Mouse (Mus musculus) testis, postnatal 14 days (tissue): ENCODE data around the gene 4930402H24Rik.

ENCODE experiments used
- DNase-seq: peaks from one replicate; pipeline ENCODE4 v3.0.0; 2021; ENCODE audit warnings: low spot score

4930402H24Rik gene

GRCm38 (mm10) chr2:130730746-130731145, 175.5 kb downstream of the 4930402H24Rik start:
- no peak for DNase-seq

- no peak for DNase-seq
These were observed 177.2 kb downstream of the 4930402H24Rik start for GRCm38 (mm10) chr2:130728906-130729585.

GRCm38 (mm10) chr2:130727752-130728151, 178.5 kb downstream of the 4930402H24Rik start:
- DNase-seq, result no peak

- no peak for DNase-seq
These were observed 181.8 kb downstream of the 4930402H24Rik start for GRCm38 (mm10) chr2:130724369-130724768.

- DNase-seq, result no peak
These were observed 188.3 kb downstream of the 4930402H24Rik start for GRCm38 (mm10) chr2:130717951-130718350.

- DNase-seq, result no peak
These were observed 199.1 kb downstream of the 4930402H24Rik start for GRCm38 (mm10) chr2:130707057-130707456.

GRCm38 (mm10) chr2:130706602-130707001, 199.6 kb downstream of the 4930402H24Rik start:
- no peak for DNase-seq

GRCm38 (mm10) chr2:130705178-130705577, 201.0 kb downstream of the 4930402H24Rik start:
- DNase-seq, result no peak

- DNase-seq, result no peak
These were observed 201.9 kb downstream of the 4930402H24Rik start for GRCm38 (mm10) chr2:130704040-130705001.

- no peak for DNase-seq
These were observed 208.4 kb downstream of the 4930402H24Rik start for GRCm38 (mm10) chr2:130697821-130698266.

- DNase-seq, result peak; percentile 65
These were observed 208.9 kb downstream of the 4930402H24Rik start, which contains the start of gene Slc4a11 for GRCm38 (mm10) chr2:130697153-130697810. TSS of gene Slc4a11 (minus strand) at chr2:130697519.

GRCm38 (mm10) chr2:130696700-130697152, 209.5 kb downstream of the 4930402H24Rik start:
- DNase-seq, result no peak

GRCm38 (mm10) chr2:130693563-130693962, 212.6 kb downstream of the 4930402H24Rik start:
- DNase-seq, result no peak

- DNase-seq, result no peak
These were observed 217.2 kb downstream of the 4930402H24Rik start for GRCm38 (mm10) chr2:130689011-130689410.

GRCm38 (mm10) chr2:130685426-130685825, 220.8 kb downstream of the 4930402H24Rik start:
- no peak for DNase-seq

- no peak for DNase-seq
These were observed 224.7 kb downstream of the 4930402H24Rik start for GRCm38 (mm10) chr2:130681531-130681930.

- no peak for DNase-seq
These were observed 226.3 kb downstream of the 4930402H24Rik start for GRCm38 (mm10) chr2:130679899-130680298.

- no peak for DNase-seq
These were observed 227.1 kb downstream of the 4930402H24Rik start for GRCm38 (mm10) chr2:130679154-130679553.

GRCm38 (mm10) chr2:130677211-130677610, 229.0 kb downstream of the 4930402H24Rik start:
- DNase-seq, result peak; percentile 82

- DNase-seq, result peak; percentile 89
These were observed 238.6 kb downstream of the 4930402H24Rik start, which contains the start of gene Itpa for GRCm38 (mm10) chr2:130667559-130667958. TSS of gene Itpa (plus strand) at chr2:130667610.

GRCm38 (mm10) chr2:130664102-130664701, 242.0 kb downstream of the 4930402H24Rik start, which contains the start of gene Ddrgk1:
TSS of gene Ddrgk1 (minus strand) at chr2:130664659.
- DNase-seq, result peak; percentile 91
